Mouse (Mus musculus) common myeloid progenitor, adult 5-6 weeks (primary cell): ENCODE results near the gene Sirpb1b. TPM values are rescaled to one million over a fixed set of nuclear protein-coding genes. Genes with fewer than 3 reads are reported as not detected.
"Not testable (repeated sequence)": the region's sequence is repeated elsewhere in the genome, so short reads cannot be mapped to it uniquely, and the experiment has no call there.

Source experiments
- ATAC-seq: replicated peaks from 2 replicates; pipeline ENCODE4 v1.8.0; 2016; ENCODE audit warnings: low read depth, mild to moderate bottlenecking, moderate TSS enrichment, inconsistent platforms; ENCODE audit not compliant: poor library complexity, severe bottlenecking
- total RNA-seq: library from RNA; stranded (forward); fragments of 200-1000, 187-1606 nt; gene quantifications from 2 replicates; pipeline ENCODE4 v1.2.3, GENCODE M21; 2017

The Sirpb1b gene
- total RNA-seq: not detected in 2 replicates

DNA sequence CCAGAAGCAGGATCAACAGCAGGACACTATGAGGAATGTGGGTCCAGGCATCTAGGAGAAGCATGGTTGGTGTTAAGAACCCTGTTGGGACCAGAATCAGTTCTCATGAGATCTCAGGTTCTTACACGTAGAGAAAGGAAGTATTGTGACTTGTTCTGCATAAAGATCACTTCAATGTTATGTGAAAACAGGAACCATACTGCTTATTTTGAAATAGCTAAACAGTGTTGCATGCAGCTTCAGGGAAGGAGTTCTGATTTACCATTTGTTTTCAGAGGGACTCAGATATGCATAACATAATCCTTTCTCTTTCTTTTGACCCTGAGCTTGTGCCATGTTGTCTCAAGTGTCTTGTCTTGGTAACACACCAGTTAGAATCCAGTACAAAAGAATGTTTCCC lies at the start of gene Sirpb1b:
Gene Sirpb1b (minus strand): TSS at position 179 of the 400 bp plus-strand sequence.
- ATAC-seq: peak; percentile 62

DNA sequence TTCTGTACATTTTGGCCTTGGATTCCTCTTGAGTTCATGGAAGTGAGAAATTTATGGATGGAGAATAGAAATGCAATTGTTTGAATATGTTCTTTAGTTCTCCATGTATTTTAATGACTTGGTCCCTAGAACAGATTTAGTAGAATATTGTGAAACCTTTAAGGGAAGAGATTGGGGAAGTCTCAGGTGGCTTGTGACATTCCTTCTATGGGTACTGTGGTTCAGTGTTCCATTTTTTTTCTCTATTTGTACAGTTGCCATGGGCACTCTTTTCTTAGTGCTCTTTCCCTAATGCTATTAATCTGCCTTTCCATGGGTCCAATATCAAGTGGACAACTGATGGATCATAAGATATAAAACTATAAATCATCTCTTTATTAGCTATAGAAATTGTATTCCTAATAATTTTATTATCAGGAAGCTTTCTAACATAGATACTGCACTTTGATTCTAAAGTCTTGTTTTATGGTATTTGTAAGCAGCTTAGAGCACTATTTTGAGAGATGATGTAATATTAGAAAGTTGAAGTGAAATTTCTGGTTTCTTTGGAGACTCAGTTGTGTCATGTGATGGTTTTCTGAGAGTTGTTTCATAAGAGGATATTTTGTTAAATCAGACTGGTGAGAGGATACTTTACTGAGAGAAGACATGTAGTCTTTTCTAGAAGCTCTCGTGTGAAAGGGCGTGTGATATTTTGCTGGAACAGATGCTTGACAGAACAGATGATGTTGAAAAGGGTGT lies 15.7 kb upstream of the Sirpb1b start:
- peak; percentile 25; the same call in 1 of the 2 replicates for ATAC-seq

DNA sequence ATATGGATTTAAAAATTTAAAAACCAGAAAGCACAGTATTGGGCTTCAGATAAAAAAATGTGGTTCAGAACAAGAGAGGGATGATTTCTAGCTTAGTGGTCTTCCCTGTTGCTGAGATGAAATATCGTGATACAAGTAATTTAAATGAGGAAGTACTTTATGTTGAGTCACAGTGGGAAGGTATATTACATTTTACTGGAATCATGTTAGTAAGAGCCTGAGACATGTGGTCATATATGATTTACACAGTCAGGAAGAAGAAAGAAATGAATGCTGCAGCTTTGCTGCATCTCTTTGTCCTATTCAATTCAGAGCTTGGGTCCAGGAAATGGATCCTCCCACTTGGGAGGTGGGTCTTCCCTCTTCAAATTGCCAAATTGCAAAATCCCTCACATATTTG lies 11.8 kb upstream of the Sirpb1b start:
- peak; percentile 58 for ATAC-seq

DNA sequence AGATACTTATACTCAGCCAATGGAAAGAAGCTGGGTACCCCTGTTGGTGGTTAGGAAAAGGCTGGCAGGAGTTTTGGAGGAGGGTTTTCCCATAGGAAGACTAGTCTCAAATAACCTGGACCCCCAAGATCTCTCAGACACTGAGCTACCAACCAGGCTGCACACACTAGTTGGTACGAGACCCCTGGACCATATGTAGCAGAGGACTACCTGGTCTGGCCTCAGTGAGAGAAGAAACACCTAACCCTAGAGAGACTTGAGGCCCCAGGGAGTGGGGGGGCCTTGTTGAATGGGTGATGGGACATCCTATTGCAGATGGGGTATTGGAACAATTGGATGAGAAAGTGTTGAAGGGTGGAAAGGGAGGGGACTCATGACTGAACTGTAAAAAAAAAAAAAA lies 8.6 kb upstream of the Sirpb1b start:
- no peak for ATAC-seq

DNA sequence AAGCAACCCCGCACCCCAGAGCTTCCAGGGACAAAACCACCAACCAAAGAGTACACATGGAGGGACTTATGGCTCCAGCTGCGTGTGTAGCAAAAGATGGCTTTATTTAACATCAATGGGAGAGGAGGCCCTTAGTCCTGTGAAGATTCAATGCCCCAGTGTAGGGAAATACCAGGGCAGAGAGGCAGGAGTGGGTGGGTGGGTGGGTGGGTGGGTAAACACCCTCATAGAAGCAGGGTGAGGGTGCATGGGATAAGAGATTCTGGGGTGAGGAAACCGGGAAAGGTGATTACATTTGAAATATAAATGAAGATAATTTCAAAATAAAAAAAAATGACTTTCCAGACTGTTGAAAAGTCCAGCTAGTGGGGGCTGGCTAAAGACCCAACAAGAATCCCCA lies 8.1 kb upstream of the Sirpb1b start:
- ATAC-seq: not testable (repeated sequence)

DNA sequence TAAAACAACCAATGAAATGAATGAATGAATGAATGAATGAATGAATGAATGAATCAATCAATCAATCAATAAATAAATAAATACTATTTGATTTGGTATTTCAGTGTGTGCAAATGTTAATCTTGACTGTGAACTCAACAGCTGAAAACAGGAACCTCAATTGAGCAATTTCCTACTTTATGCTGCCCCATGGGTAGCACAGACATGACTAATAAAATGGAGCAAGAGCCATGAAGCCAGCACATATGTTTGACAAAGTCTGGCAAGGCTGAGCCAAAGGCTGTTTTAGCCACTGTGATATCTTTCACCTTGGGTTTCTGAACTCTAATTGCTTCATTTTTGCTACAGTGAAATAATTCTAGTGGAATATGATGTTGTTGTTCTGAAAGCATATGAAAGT lies 1.6 kb upstream of the Sirpb1b start:
- ATAC-seq: peak; percentile 98

DNA sequence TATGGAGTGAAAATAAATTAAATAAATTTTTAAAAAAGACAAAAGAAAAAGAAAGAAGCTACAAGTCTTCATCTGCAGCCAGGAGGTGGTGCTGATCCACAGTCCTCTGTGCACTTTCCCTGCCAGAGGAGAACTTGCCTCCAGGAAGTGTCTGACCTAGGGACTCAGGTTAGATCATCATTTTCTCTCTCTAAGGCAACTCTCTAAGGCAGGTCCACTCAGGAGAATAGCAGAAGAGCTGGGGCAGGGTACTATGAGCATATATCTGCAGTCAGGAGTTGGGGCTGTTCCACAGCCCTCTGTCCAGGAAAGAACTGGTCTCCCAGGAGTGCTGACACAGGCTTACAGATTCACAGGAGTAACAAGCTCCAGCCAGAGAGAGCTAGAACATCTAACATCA lies 46.3 kb downstream of the Sirpb1b start:
- ATAC-seq: no peak

DNA sequence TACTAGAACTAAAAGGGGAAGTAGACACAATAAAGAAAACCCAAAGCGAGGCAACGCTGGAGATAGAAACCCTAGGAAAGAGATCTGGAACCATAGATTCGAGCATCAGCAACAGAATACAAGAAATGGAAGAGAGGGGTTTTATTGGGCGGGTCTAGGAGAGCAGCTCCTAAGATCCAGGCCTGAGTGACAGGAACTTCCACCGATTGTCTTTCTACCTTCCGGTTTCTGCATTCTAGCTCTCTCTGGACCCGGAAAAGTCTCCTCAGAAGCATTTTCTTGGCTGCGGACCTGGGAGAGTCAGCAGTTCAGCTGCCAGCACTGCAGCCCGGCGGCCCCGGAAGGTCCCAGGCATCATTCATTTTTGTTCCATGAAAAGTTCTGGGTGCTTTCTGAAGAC lies 61.3 kb downstream of the Sirpb1b start:
- ATAC-seq: peak; percentile 74

DNA sequence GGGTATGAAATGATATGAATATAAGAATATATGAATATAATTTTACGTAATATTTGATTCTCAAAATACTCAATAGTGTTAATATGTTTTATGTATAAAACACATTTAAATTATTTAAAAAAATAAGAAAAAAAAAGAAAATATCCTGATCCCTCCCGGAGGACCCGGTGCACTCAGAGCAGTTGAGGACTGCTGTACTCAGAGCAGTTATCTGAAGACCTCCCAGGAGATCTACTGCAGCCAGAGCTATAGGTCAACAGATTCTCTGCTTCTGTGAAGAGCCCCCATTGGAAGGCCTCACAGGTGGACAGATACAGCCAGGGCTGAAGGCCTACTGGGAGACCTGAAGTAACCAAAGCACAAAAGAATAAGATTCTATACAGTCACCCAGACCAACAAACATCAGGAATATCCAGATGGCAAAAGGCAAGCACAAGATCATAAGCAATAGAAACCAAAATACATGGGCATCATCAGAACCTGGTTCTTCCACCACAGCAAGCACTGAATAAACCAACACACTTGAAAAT lies 67.0 kb downstream of the Sirpb1b start:
- ATAC-seq: not testable (repeated sequence)

DNA sequence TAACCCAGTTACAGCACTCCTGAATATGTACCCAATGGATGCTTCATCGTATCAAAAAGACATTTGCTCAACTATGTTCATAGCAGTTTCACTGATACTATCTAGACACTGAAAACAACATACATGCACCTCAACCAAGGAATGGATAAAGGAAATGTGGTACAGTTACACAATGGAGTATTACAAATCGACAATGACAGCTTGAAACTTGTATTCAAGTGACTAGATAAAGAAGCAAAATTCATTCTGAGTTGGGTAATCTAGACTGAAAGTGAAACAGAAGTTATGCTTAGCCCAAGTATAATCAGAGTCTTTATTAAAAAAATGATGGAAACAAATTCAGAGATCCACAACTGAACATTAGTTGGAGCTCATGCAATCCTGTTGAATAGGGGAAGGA lies 100.0 kb downstream of the Sirpb1b start:
- ATAC-seq: 0 out of 2 replicates have a peak, but pooled peaks have one; percentile 29

DNA sequence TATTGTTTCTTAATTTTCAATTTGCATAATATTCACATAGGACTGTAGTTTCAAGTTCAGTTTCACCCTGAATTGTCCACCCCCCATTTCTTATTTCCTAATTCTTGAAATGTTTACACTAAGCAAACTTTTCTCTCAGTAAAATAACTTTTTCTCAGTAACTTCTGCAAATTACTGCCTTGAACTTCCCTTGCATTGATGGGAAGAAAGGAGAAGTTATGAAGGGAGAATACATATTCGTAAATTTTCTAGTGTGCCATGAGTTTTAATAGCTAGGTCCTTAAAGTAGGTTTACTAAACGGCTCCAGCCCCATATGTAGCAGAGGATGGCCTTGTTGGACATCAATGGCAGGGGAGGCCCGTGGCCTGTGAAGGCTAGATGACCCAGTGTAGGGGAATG lies 104.7 kb downstream of the Sirpb1b start:
- 0 out of 2 replicates have a peak, but pooled peaks have one; percentile 45 for ATAC-seq

Other genes starting within 250 kb of the Sirpb1b start
- not detected in 2 replicates for gene Gm9733, start 242.8 kb downstream of the Sirpb1b start, total RNA-seq
- gene Sirpb1a, start 148.5 kb downstream of the Sirpb1b start, total RNA-seq: not detected in 2 replicates